Mouse (Mus musculus) kidney, postnatal 4 days (tissue): ENCODE results near the gene Olfr550.
"Not testable (repeated sequence)": the region's sequence is repeated elsewhere in the genome, so short reads cannot be mapped to it uniquely, and the experiment has no call there.

Source experiments
- DNase-seq, 2 experiments: peaks; one replicate each; pipeline ENCODE4 v3.0.0; 2021; ENCODE audit warnings: mixed read lengths in 2 of 2

The Olfr550 gene

DNA sequence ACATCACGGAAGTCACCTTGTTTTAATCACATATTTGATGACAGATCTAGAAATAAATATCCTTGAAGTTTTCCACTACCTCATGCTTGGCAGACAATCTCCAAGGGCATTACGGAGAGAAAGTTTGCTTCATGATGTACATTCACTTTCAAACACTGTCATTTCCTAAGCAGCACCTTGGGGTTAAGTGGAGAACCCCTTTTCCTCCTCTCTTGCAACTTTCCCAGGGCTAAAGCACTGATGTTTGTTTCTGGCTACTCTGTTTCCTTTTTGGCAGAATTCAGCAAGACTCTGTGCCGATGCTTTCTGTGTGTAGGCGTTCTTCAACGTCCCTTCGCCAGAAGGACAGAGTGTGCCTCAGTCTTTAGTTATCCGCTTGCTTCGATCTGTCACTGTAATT, at the start of gene Olfr550:
Olfr550 (plus strand) TSS at position 301 of the 400 bp plus-strand sequence.
- DNase-seq, result no peak

DNA sequence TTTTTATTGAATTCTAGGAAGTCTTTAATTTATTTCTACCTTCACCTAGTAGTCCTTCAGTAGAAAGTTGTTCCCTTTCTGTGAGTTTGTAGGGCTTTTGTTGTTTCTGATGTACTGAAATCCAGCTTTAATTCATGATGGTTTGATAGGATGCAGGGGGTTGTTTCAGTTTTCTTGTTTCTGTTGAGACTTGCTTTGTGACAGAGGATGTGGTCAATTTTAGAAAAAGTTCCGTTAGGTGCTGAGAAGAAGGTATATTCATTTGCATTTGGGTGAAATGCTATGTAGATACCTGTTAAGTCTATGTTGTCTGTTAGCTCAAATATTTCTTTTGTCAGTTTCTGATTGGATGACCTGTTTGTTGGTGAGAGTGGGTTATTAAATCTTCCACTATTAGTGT, 42.2 kb upstream of the Olfr550 start:
- DNase-seq, result no peak

DNA sequence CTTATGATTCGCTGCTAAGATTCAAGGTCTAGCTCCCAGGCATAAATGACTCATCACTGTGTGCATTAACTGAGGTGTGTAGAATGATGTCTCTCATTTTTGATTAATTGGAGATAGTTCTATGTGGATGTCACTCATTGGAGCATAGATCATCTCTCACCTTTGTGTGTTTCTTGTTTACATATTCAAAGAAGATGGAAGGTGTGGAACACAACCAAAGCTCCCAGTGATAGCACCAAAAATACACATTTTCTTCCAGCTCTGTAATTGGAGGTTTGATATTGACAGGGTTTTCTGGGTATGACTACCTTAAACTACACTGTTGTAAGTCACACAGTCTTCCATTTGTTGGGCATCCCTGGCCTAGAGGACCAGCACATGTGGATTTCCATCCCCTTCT, 36.8 kb upstream of the Olfr550 start, which contains the start of gene Olfr547:
Olfr547 (plus strand) TSS at position 301 of the 400 bp plus-strand sequence.
- no peak for DNase-seq

DNA sequence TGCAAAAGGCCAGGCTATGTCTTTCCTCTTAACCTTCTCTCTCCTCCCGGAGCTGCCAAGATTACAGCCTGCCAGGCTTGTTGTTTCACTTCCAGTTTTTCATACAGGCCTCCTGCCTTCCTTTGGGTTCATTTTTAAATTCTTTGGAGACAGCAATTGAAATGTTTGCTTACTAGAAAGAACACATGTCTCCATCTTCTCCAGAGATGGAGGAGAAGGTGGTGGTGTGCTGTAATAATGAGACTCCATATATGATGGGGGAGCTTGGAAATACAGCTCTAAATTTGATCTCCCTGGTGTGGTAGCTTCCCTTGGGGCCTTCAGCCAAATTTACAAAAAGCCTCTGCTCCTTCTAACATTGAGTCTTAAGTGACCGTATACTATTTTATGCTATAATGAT, 30.6 kb upstream of the Olfr550 start, which contains the start of gene Olfr548-ps1:
Olfr548-ps1 (plus strand) TSS at position 301 of the 400 bp plus-strand sequence.
- DNase-seq, result no peak

DNA sequence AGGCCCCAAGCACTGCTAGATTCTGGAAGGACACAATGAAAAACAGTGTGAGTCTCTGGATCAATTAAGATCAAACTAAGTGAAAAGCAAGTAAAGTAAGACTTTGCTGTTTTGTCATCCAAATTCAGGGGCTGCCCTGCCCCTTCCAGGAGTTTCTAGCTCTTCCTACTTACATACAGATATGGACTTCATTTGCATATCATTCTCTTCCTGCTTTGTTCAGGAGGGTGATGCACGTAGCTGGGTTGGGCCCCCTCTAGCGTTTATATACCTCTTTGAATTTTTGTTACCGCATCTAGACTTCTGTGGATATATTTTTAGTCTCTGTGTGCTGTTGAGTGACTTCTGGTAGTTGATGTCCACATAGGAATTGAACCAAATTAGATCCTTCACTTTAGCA, 30.0 kb upstream of the Olfr550 start:
- DNase-seq, result no peak

DNA sequence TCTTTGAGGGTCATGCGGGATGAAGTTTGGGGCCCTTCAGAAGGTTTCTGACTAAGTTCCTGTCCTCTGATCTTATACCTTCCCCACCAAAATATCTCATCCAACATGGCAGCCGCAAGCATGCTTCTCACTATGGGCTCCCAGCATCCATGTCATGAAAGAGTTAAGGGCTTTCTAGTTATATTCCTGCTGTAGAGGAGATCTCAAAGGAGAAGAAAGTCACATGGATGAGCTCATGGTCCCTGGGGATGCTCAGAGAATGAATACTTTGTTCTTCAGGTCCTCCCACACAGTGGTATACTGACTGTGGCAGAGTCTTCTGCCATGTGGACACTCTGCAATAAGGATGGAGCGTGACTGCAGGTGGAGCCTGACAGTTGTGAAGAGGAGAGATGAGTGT, 21.7 kb upstream of the Olfr550 start, which contains the start of gene Olfr549:
Olfr549 (plus strand) TSS at position 301 of the 400 bp plus-strand sequence.
- DNase-seq, result no peak

DNA sequence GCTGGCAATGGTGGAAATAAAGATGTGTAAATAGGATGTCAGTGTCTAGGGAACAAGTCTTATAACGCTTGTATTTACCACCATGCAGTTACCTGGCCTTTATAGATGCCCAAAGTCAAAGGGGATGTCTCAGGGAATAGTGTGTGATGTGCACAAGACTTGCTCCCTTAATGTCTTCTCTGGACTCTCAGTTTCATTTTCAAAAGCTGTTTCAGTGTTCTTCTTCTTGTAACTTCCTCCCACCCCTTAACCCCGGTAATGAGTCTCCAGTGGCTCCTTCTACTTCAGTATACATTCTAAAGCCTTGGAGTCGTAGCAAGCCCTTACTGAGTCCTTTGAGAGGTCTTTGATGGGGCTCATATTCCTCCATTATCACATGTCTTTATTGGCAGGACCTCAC, 18.0 kb upstream of the Olfr550 start:
- no peak for DNase-seq

DNA sequence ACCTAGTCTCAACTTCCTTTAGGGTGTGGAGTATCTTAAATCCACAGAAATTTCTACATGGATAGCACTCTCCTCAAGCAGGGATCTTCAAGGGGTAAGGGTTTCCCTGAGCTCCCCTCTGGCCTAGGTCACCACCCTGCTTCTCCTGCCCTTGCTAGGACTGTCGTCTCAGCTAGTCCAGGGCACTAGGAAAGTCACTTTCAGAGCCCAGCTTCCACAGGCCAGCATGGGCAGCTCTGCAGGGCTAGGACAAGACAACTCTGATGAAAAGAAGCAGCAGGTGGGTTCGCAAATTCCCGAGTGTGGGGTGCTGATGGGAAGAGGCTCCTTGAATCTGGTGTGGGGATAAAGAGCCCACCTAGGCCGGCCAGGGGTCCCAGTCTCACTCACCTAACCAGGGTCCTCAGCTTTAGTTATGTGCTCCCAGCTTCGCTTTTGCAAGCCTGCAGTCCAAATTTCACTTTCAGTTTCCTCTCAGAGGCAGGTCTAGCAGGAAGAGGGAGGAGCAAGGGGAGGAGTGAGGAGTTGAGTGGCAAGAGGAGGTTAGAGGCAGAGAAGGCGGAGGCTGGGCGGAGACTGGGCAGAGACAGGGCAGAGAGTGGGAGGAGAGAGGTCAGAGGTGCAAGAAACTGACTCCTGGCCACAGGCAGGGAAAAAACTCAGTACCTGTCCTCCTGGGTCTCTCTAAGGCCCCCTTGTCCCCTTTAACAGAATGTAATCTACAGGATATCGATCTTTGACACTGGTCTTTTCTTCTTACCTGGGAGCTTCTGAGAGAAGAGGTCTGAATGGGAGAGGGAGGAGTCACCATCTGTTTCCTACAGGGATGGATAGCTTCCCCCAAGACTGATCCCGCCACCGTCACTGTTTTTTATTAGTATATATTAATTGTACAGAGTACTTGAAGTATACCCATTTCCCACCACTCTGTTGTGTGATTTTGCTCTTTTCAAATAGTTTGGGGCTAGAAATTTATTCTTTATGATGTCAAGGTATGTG, 5.9 kb upstream of the Olfr550 start, which contains the start of gene Trim21:
Trim21 (minus strand) TSS at position 488 of the 999 bp plus-strand sequence.
- peak; percentile 85 to 88 for DNase-seq

DNA sequence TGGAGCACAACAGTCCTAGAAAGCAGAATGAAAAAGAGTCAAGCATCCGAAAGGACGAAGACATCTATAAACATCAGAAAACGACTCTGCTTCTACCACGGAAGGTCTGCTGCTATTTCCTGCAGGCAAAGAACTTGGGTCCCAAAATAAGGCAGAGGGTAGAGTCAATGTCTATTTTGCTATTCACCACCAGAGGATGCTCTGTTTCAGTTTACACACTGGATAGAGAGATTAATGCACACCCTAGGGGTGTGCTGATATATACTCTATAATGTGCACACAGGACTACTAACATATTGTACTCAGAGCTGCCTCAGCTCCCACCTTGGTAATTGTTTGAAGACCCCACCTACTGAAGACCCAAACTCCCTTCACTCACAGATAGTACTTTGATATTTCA, 5.0 kb upstream of the Olfr550 start:
- no peak for DNase-seq

DNA sequence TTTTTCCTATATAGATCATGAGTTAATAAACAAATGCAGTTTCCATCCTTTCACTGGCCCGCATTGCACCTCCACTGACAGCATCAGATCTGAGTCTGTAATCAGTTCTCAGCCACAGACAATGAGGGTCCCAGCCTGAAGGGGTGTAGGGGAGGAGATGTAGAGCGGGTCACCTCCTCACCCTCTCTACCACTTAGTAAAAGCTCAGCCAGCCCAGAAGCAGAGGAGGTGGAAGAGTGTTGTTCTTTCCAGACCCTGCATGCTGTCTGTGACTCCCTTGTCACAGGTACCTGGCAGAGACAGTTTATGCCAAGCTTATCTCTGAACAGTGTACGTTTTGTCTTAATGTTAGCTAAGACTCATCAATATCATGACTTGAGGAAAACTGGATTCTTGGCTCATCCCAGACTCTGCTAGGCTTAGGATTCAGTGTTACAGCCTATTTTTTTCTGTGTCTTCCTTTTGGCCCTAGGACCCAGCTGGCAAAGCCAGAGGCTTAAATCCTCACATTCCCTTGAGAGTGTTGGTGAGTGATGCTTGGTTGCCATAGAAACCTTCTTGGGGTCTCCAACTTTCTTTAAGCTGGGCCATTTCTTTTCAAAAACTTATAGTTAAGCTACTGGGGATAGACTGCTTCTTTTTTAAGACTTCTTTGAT, 2.1 kb downstream of the Olfr550 start:
- DNase-seq, result no peak

DNA sequence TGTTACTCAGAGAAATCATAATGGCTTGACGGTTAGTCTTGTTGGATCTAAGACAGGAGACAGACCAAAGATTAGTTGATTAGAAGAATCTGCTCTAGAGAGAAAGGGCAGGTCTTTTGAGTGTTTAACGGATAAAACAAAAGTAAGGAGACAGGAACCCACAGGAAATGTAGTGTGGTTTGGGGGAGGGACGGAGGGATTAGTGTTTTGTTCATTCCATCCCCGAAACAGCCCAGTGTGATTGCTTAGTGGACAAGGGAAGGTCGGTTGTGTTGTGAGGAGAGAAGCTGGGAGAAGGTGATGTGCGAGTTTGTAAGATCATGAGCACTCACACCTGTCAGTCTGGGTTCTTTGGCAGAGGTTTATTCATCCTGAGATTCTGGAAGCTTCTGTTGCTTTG, 4.8 kb downstream of the Olfr550 start:
- no peak for DNase-seq

DNA sequence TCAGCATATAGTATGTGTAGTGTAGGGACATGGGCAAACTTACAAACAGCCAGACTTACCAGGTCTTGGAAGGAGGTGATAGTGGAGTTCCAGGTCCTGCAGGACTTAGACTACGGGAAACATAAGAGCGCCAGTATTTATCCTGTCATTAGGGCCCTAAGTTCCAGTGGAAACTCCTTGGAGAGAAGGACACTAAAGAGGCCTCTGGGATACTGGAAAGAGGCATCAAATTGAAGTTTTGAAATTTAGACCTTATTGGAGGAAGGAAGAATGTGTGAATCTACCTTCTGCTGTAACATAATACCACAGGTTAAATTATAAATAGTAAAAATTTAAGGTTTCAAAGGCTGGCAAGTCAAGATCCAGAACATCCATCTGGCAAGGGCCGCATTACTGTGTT, 20.5 kb downstream of the Olfr550 start, which contains the start of gene Olfr551:
Olfr551 (minus strand) TSS at position 101 of the 400 bp plus-strand sequence.
- DNase-seq, result no peak

DNA sequence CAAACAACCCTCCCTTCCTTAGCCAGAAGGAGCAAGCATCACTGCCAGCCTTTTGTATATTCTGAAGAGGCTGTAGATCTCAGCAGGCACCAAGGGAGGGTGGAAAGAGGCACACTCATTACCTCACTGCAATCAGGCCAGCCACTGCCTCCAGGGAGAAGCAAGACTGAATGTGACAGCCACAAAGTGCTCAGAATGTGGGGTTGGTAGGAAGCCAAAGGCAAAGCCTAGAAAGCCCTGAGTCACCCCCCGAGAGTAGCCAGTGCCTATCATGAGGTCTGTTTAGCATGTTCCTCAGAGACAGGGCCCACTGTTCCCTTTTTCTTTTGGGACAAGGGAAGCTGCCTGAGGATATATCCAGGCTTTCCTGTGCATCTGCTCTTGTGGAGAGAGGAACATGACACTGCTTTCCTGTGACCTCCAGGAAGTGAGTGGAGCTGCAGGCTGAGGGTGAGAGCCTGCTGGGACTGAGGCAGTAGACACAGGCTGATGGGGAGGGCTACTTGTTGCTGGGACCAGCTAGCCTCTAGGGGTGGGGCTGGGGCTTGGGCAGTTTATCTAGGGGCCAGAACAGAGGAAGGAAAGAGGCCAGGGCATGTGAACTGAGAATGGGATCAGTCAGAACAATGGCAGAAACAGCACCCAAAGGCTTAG, 26.3 kb downstream of the Olfr550 start, which contains the start of gene Olfr552:
Olfr552 (plus strand) TSS at position 393 of the 654 bp plus-strand sequence.
- DNase-seq, result no peak

DNA sequence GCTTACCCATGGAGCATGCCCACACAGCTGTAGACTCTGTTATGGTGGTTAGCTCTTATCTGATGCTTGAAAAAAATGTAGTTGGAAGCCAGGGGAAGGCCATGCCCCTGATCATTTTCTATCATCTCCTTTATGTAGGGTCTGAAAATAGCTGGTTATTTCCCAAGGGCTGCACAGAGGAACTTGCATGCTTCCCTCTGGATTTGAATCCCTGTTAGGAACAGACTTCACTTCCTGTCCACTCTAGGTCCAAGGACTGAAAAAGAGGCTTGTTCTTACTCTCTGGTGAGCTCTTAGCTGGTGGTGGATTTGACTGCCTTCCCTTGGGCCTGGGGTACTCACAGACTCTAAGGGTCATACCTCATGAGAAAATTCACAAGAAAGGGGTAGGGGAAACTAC, 46.9 kb downstream of the Olfr550 start, which contains the start of gene Olfr553:
Olfr553 (minus strand) TSS at position 101 of the 400 bp plus-strand sequence.
- DNase-seq, result no peak

DNA sequence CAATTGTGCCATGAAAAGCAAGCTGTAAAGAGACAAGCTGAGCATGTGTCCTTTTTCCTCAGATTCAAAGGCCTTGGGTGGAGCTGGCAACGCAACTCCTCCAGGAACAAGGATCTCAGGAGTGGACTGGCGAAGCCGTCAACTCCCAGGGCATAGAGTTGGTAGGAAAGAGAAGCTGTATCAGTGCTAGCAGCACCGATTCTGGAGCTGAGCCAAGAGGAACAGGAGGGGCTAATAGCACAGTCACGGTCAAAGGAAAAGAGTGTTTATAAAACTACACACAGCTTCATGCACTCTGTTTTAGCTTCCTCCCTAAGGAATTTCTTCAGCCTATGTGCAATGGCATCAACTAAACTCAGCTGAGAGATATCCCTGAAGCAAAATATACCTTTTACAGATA, 48.4 kb downstream of the Olfr550 start:
- DNase-seq, result peak; percentile 7

DNA sequence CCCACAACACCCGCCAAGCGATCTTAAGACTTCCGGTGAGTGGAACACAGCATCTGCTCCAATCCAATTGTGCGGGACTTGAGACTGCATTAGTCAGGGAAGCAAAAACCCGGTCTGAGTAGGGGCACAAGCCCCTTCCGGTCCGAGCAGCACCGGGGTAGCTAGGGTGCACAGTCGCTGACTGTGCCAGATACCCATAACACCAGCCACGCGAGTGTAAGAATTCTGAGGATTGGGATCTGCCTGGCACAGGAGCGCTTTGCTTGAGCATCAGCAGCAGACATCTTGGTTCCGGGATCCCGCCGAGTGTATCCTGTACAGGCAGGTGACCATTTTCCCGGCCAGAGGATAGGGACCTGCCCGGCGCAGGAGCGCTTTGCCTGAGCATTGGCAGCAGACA, 49.1 kb downstream of the Olfr550 start:
- DNase-seq, result not testable (repeated sequence)
